Mouse (Mus musculus): Measurements from ENCODE around the gene Tnpo1. TPM values are rescaled to one million over a fixed set of nuclear protein-coding genes. Genes with fewer than 3 reads are reported as not detected.

Tnpo1 gene
- polyA plus RNA-seq, 1 experiment, result 253 TPM

DNA sequence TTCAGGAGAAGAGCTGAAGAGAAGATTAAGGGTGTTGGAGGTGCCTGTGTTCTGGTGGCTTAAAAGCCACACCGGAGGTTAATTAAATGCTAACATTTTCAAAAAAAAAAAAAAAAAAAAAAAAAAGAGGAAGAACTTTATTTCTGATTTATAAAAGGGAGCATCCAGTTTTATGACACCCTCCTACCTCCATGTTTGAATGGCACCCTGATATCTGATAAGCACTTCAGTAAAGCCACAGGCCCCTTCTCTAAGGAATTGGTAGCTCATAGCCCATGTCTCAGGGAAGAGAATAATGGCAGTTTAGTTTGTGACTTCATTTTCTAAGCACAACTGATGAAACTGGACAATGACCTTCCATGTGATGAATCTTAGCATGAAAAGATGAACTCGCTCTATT, 21.6 kb downstream of the Tnpo1 start:
- Histone ChIP-seq H3K4me1 (ENCODE audit: control insufficient read depth, insufficient read depth, low read length) (no peaks in the 10 kb centered on the region), H3K27ac (ENCODE audit: insufficient read depth, low read length) (no peak overlapping the region), H3K36me3 (ENCODE audit: control insufficient read depth, insufficient read depth, low read length, poor library complexity, severe bottlenecking) (peaks cover 13% of the 10 kb centered on the region; the same call in 1 of the 2 replicates), H3K27me3 (ENCODE audit: control insufficient read depth, insufficient read depth, low read length, poor library complexity, severe bottlenecking) (no peaks in the 10 kb centered on the region), H3K4me3 (ENCODE audit: low read depth, low read length) (no peak overlapping the region), H3K9me3 (replicated peaks; ENCODE audit: control insufficient read depth, insufficient read depth, low read length, poor library complexity, severe bottlenecking) (peaks cover 52% of the 10 kb centered on the region), H3K9ac (ENCODE audit: low read depth, poor library complexity, severe bottlenecking) (no peak overlapping the region)
- TF ChIP-seq POLR2A (IDR thresholded peaks at IDR 0.05; ENCODE audit: insufficient read depth, low read length) (no peak), EP300 (IDR thresholded peaks at IDR 0.05; ENCODE audit: insufficient read depth, low read depth, low read length) (no peak), CTCF (IDR thresholded peaks at IDR 0.05; ENCODE audit: low read depth, low read length) (no peak)

GRCm38 (mm10) chr13:98902366-98903025, 23.7 kb downstream of the Tnpo1 start:
- Histone ChIP-seq H3K4me3 (ENCODE audit: low read depth, low read length) (no peak overlapping the region), H3K27me3 (ENCODE audit: control insufficient read depth, insufficient read depth, low read length, poor library complexity, severe bottlenecking) (no peaks in the 10 kb centered on the region), H3K36me3 (ENCODE audit: control insufficient read depth, insufficient read depth, low read length, poor library complexity, severe bottlenecking) (peaks cover 13% of the 10 kb centered on the region; the same call in 1 of the 2 replicates), H3K4me1 (ENCODE audit: control insufficient read depth, insufficient read depth, low read length) (no peaks in the 10 kb centered on the region), H3K27ac (ENCODE audit: insufficient read depth, low read length) (no peak overlapping the region), H3K9ac (ENCODE audit: low read depth, poor library complexity, severe bottlenecking) (no peak overlapping the region), H3K9me3 (replicated peaks; ENCODE audit: control insufficient read depth, insufficient read depth, low read length, poor library complexity, severe bottlenecking) (peaks cover 48% of the 10 kb centered on the region)
- no peak for TF ChIP-seq POLR2A (IDR thresholded peaks at IDR 0.05; ENCODE audit: insufficient read depth, low read length)
- no peak for TF ChIP-seq EP300 (IDR thresholded peaks at IDR 0.05; ENCODE audit: insufficient read depth, low read depth, low read length)
- no peak for TF ChIP-seq CTCF (IDR thresholded peaks at IDR 0.05; ENCODE audit: low read depth, low read length)

DNA sequence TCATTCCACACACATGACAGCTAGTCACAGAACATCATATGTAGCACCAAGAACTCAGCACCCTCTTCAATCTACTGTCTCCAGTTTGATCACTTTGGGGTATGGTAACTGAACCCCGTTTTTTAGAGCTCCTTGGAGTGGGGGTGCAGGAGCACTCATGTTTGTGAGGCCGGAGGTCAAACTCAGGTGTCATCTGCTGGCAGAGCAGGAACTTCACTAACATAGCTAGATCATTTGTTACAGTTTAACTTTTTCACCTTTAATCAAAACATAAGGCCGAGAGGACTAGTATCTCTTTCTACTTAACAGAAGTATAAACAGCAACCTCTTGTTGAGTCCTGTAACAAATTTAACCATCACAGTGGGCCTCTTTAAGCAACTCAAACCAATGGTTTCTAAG, 26.6 kb downstream of the Tnpo1 start:
- TF ChIP-seq POLR2A (IDR thresholded peaks at IDR 0.05; ENCODE audit: insufficient read depth, low read length) (no peak), CTCF (IDR thresholded peaks at IDR 0.05; ENCODE audit: low read depth, low read length) (no peak), EP300 (IDR thresholded peaks at IDR 0.05; ENCODE audit: insufficient read depth, low read depth, low read length) (no peak)
- Histone ChIP-seq H3K27ac (ENCODE audit: insufficient read depth, low read length) (no peak overlapping the region), H3K9me3 (replicated peaks; ENCODE audit: control insufficient read depth, insufficient read depth, low read length, poor library complexity, severe bottlenecking) (peaks cover 29% of the 10 kb centered on the region), H3K36me3 (ENCODE audit: control insufficient read depth, insufficient read depth, low read length, poor library complexity, severe bottlenecking) (peaks cover 7% of the 10 kb centered on the region; the same call in 1 of the 2 replicates), H3K9ac (ENCODE audit: low read depth, poor library complexity, severe bottlenecking) (no peak overlapping the region), H3K4me1 (ENCODE audit: control insufficient read depth, insufficient read depth, low read length) (no peaks in the 10 kb centered on the region), H3K27me3 (ENCODE audit: control insufficient read depth, insufficient read depth, low read length, poor library complexity, severe bottlenecking) (no peaks in the 10 kb centered on the region), H3K4me3 (ENCODE audit: low read depth, low read length) (no peak overlapping the region)

DNA sequence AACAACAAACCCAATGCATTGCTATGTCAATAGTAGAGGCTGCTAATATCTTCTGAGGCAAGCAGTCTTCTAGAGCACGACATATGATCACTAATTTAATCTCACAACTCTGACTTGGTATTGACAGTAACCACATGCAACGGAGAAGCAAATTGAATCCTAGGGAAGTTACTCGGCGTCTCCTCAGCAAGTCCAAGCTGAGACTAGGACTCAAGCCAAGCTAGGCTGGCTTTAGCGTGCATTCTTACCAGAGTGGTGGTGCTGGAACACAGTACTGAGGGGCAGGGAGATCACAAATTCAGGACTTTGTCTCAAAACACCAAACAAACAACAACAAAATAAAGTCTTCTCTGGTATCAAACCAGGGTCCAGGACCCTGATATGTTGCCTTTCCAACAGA, 28.6 kb downstream of the Tnpo1 start:
- Histone ChIP-seq H3K9me3 (replicated peaks; ENCODE audit: control insufficient read depth, insufficient read depth, low read length, poor library complexity, severe bottlenecking) (peaks cover 11% of the 10 kb centered on the region), H3K4me3 (ENCODE audit: low read depth, low read length) (no peak overlapping the region), H3K36me3 (ENCODE audit: control insufficient read depth, insufficient read depth, low read length, poor library complexity, severe bottlenecking) (0 out of 2 replicates have a peak, but pooled peaks cover under 1% of the 10 kb centered on the region), H3K27me3 (ENCODE audit: control insufficient read depth, insufficient read depth, low read length, poor library complexity, severe bottlenecking) (no peaks in the 10 kb centered on the region), H3K4me1 (ENCODE audit: control insufficient read depth, insufficient read depth, low read length) (no peaks in the 10 kb centered on the region), H3K27ac (ENCODE audit: insufficient read depth, low read length) (no peak overlapping the region), H3K9ac (ENCODE audit: low read depth, poor library complexity, severe bottlenecking) (no peak overlapping the region)
- TF ChIP-seq EP300 (IDR thresholded peaks at IDR 0.05; ENCODE audit: insufficient read depth, low read depth, low read length) (no peak), POLR2A (IDR thresholded peaks at IDR 0.05; ENCODE audit: insufficient read depth, low read length) (no peak), CTCF (IDR thresholded peaks at IDR 0.05; ENCODE audit: low read depth, low read length) (no peak)

- H3K9ac ChIP-seq (ENCODE audit: low read depth, poor library complexity, severe bottlenecking), result no peak overlapping the region
- no peaks in the 10 kb centered on the region for H3K36me3 ChIP-seq (ENCODE audit: control insufficient read depth, insufficient read depth, low read length, poor library complexity, severe bottlenecking)
- no peaks in the 10 kb centered on the region for H3K27me3 ChIP-seq (ENCODE audit: control insufficient read depth, insufficient read depth, low read length, poor library complexity, severe bottlenecking)
- no peak overlapping the region for H3K4me3 ChIP-seq (ENCODE audit: low read depth, low read length)
- TF ChIP-seq CTCF (IDR thresholded peaks at IDR 0.05; ENCODE audit: low read depth, low read length), result no peak
- no peak for TF ChIP-seq POLR2A (IDR thresholded peaks at IDR 0.05; ENCODE audit: insufficient read depth, low read length)
- TF ChIP-seq EP300 (IDR thresholded peaks at IDR 0.05; ENCODE audit: insufficient read depth, low read depth, low read length), result no peak
- H3K9me3 ChIP-seq (replicated peaks; ENCODE audit: control insufficient read depth, insufficient read depth, low read length, poor library complexity, severe bottlenecking), result peaks cover 2% of the 10 kb centered on the region; the same call in 1 of the 2 replicates
- H3K27ac ChIP-seq (ENCODE audit: insufficient read depth, low read length), result no peak overlapping the region
- H3K4me1 ChIP-seq (ENCODE audit: control insufficient read depth, insufficient read depth, low read length), result no peaks in the 10 kb centered on the region
Measured at GRCm38 (mm10) chr13:98896434-98897126, 29.6 kb downstream of the Tnpo1 start.

DNA sequence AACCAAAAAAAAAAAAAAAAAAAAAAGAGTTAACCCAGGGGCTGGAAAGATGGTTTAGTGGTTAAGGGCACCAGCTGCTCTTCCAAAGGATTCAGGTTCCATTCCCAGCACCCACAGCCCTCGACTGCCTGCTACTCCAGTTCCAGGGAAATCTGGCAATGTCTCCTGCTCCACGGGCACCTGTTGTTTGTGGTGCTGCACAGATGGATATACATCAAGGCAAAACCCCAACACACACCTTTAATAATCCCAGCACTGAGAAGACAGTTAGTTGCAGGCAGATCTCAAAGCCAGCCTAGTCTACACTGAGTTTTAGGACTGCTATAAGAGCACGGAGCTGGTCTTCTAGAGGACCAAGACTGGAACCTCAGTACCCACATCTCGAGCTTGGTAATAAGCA, 30.2 kb downstream of the Tnpo1 start:
- Histone ChIP-seq H3K27ac (ENCODE audit: insufficient read depth, low read length) (no peak overlapping the region), H3K9ac (ENCODE audit: low read depth, poor library complexity, severe bottlenecking) (no peak overlapping the region), H3K4me3 (ENCODE audit: low read depth, low read length) (no peak overlapping the region), H3K4me1 (ENCODE audit: control insufficient read depth, insufficient read depth, low read length) (no peaks in the 10 kb centered on the region), H3K9me3 (replicated peaks; ENCODE audit: control insufficient read depth, insufficient read depth, low read length, poor library complexity, severe bottlenecking) (no peaks in the 10 kb centered on the region), H3K27me3 (ENCODE audit: control insufficient read depth, insufficient read depth, low read length, poor library complexity, severe bottlenecking) (no peaks in the 10 kb centered on the region), H3K36me3 (ENCODE audit: control insufficient read depth, insufficient read depth, low read length, poor library complexity, severe bottlenecking) (no peaks in the 10 kb centered on the region)
- no peak for TF ChIP-seq CTCF (IDR thresholded peaks at IDR 0.05; ENCODE audit: low read depth, low read length)
- TF ChIP-seq POLR2A (IDR thresholded peaks at IDR 0.05; ENCODE audit: insufficient read depth, low read length), result no peak
